Mouse (Mus musculus) liver, embryonic 14.5 days (tissue): ENCODE results near the gene Cntnap2.

ENCODE experiments used
- CTCF ChIP-seq: IDR thresholded peaks from 2 replicates; pipeline ENCODE4 v1.5.1; 2016; ENCODE audit warnings: antibody characterized with exemption, low read depth, control low read depth
- EP300 ChIP-seq: IDR thresholded peaks from 2 replicates; pipeline ENCODE4 v1.6.1; 2016; ENCODE audit warnings: antibody characterized with exemption, low read depth

DNA sequence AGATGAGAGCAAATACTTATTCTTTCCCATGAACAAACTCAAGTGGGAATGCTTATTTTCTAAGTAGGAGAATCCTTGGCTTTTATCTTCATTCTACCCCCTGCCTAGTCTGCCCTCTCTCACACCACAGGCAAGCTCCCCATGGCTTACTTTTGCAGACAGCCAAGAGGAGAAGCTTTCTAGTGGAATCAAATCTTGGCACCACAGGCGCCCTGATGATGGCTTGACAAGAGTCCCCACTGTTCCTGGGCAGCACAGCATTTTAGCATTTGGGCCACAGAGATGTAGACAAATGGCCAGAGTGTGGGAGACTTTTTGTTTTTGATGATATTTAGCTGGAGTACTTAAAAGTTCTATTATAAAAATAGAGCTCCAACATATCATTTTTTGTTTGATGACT, 1204.0 kb downstream of the Cntnap2 start:
- TF ChIP-seq CTCF, result no peak
- no peak for TF ChIP-seq EP300
